Mouse (Mus musculus): ENCODE results near the gene Lime1.

The Lime1 gene

GRCm38 (mm10) chr2:181391022-181391421 is 11.1 kb downstream of the Lime1 start:
- DNase-seq (ENCODE audit: low spot score in 2 of 2): peak in 1 of 2 experiments; percentile 58

GRCm38 (mm10) chr2:181391541-181391940 is 11.7 kb downstream of the Lime1 start:
- DNase-seq (ENCODE audit: low spot score in 2 of 2): no peak

- peak; percentile 78 to 91 for DNase-seq (ENCODE audit: low spot score in 2 of 2)
Observed at GRCm38 (mm10) chr2:181392600-181393213, 12.8 kb downstream of the Lime1 start.

- DNase-seq (ENCODE audit: low spot score in 2 of 2): no peak
Observed at GRCm38 (mm10) chr2:181394086-181394485, 14.2 kb downstream of the Lime1 start.

GRCm38 (mm10) chr2:181397207-181397761 is 17.4 kb downstream of the Lime1 start:
- no peak for DNase-seq (ENCODE audit: low spot score in 2 of 2)

GRCm38 (mm10) chr2:181401497-181401896 is 21.6 kb downstream of the Lime1 start:
- no peak for DNase-seq (ENCODE audit: low spot score in 2 of 2)

- DNase-seq (ENCODE audit: low spot score in 2 of 2): no peak
Observed at GRCm38 (mm10) chr2:181403722-181404121, 23.8 kb downstream of the Lime1 start.

- DNase-seq (ENCODE audit: low spot score in 2 of 2): peak in 1 of 2 experiments; percentile 56
Observed at GRCm38 (mm10) chr2:181409643-181410042, 29.8 kb downstream of the Lime1 start.

GRCm38 (mm10) chr2:181410760-181411473 is 31.0 kb downstream of the Lime1 start:
- peak; percentile 57 to 71 for DNase-seq (ENCODE audit: low spot score in 2 of 2)

GRCm38 (mm10) chr2:181413141-181413540 is 33.3 kb downstream of the Lime1 start:
- DNase-seq (ENCODE audit: low spot score in 2 of 2): no peak

GRCm38 (mm10) chr2:181415945-181416344 is 36.1 kb downstream of the Lime1 start:
- no peak for DNase-seq (ENCODE audit: low spot score in 2 of 2)

GRCm38 (mm10) chr2:181419359-181419758 is 39.5 kb downstream of the Lime1 start:
- no peak for DNase-seq (ENCODE audit: low spot score in 2 of 2)

- no peak for DNase-seq (ENCODE audit: low spot score in 2 of 2)
Observed at GRCm38 (mm10) chr2:181420426-181420825, 40.5 kb downstream of the Lime1 start.

- DNase-seq (ENCODE audit: low spot score in 2 of 2): no peak
Observed at GRCm38 (mm10) chr2:181420903-181421638, 41.2 kb downstream of the Lime1 start.

GRCm38 (mm10) chr2:181423834-181424233 is 44.0 kb downstream of the Lime1 start:
- DNase-seq (ENCODE audit: low spot score in 2 of 2): no peak

Measured in spleen, postnatal 4 days (tissue).